Mouse (Mus musculus) ES-E14 (cell line): ENCODE measurements around the gene Tead1. TPM values are rescaled to one million over a fixed set of nuclear protein-coding genes. Genes with fewer than 3 reads are reported as not detected.

ENCODE experiments used
- DNase-seq: peaks from one replicate; pipeline ENCODE4 v3.0.0-alpha.2; 2013; ENCODE audit warnings: low read depth, low spot score
- H3K27ac ChIP-seq: 2 replicates; pipeline ENCODE4 v1.5.1; 2012; ENCODE audit warnings: low read depth, mild to moderate bottlenecking, low read length, moderate library complexity, mixed read lengths; ENCODE audit not compliant: poor library complexity, insufficient read depth, severe bottlenecking
- H3K36me3 ChIP-seq: 2 replicates; pipeline ENCODE4 v1.6.1; 2012; ENCODE audit warnings: mild to moderate bottlenecking, low read length, moderate library complexity, mixed read lengths; ENCODE audit not compliant: control insufficient read depth, poor library complexity, insufficient read depth, severe bottlenecking
- H3K4me1 ChIP-seq, 2 experiments: fragments of 150-350 bp in 1 of 2; sonication (generic) in 1 of 2; 2 replicates each; pipeline ENCODE4 v1.6.1; 2012; ENCODE audit warnings: low read length in 2 of 2, mild to moderate bottlenecking in 1 of 2, mixed read lengths in 1 of 2; ENCODE audit not compliant: control insufficient read depth in 2 of 2, insufficient read depth in 2 of 2, poor library complexity in 1 of 2
- H3K4me3 ChIP-seq, 2 experiments: fragments of 150-350 bp in 1 of 2; sonication (generic) in 1 of 2; 2 replicates each; pipeline ENCODE4 v1.5.1; 2012; ENCODE audit warnings: low read length in 2 of 2, low read depth in 1 of 2, mild to moderate bottlenecking in 1 of 2, mixed read lengths in 1 of 2; ENCODE audit not compliant: insufficient read depth in 1 of 2, poor library complexity in 1 of 2, severe bottlenecking in 1 of 2
- H3K9ac ChIP-seq: 2 replicates; pipeline ENCODE4 v1.6.1; 2012; ENCODE audit warnings: low read depth, mild to moderate bottlenecking, low read length, mixed read lengths; ENCODE audit not compliant: poor library complexity, insufficient read depth, severe bottlenecking
- H3K9me3 ChIP-seq: fragments of 150-350 bp; sonication (generic); 2 replicates; pipeline ENCODE4 v1.6.1; 2012; ENCODE audit warnings: low read depth, mild to moderate bottlenecking, low read length; ENCODE audit not compliant: control insufficient read depth, insufficient read depth
- CHD2 ChIP-seq: IDR thresholded peaks from 2 replicates; pipeline ENCODE4 v1.6.1; 2014; ENCODE audit warnings: mild to moderate bottlenecking, low read depth, low read length, inconsistent platforms
- HCFC1 ChIP-seq: IDR thresholded peaks from 2 replicates; pipeline ENCODE4 v1.6.1; 2012; ENCODE audit warnings: low read length, inconsistent platforms, borderline replicate concordance; ENCODE audit not compliant: insufficient read depth
- MAFK ChIP-seq: IDR thresholded peaks from 2 replicates; pipeline ENCODE4 v1.6.1; 2014; ENCODE audit warnings: mild to moderate bottlenecking, low read depth, low read length, inconsistent platforms; ENCODE audit not compliant: insufficient read depth
- ZC3H11A ChIP-seq: IDR thresholded peaks from 2 replicates; pipeline ENCODE4 v1.6.1; 2012; ENCODE audit warnings: low read depth, mild to moderate bottlenecking, inconsistent platforms, low read length, borderline replicate concordance
- ZNF384 ChIP-seq: IDR thresholded peaks from 2 replicates; pipeline ENCODE4 v1.6.1; 2012; ENCODE audit warnings: low read depth, low read length, inconsistent platforms
- in situ Hi-C, 2 experiments: fragments of 600-800 bp; cut with MboI; formaldehyde crosslinking; loops; one replicate each; pipeline ENCODE4 v1.15.1; 2025; ENCODE audit warnings: low sequenced_read_pairs in 2 of 2, inconsistent platforms in 1 of 2; ENCODE audit not compliant: unreplicated experiment in 2 of 2
- total RNA-seq: library from RNA; depleted of rRNA; stranded (reverse); fragments of 300-350 nt; gene quantifications from 2 replicates; pipeline ENCODE4 v1.2.3, GENCODE M21; 2012

The Tead1 gene
- total RNA-seq, 1 experiment, result 90.5 TPM

GRCm38 (mm10) chr7:112937089-112937488 lies 258.0 kb downstream of the Tead1 start:
- H3K4me1 ChIP-seq, result no peaks in the 10 kb centered on the region
- H3K4me3 ChIP-seq, result no peak overlapping the region
- in situ Hi-C loops, result no loop called here
- no peak overlapping the region for H3K9ac ChIP-seq
- H3K36me3 ChIP-seq, result no peaks in the 10 kb centered on the region
- no peaks in the 10 kb centered on the region for H3K9me3 ChIP-seq
- no peak overlapping the region for H3K27ac ChIP-seq
- no peak for DNase-seq
- TF ChIP-seq ZC3H11A (no peak), MAFK (no peak), HCFC1 (no peak), ZNF384 (no peak), CHD2 (no peak)

- no peak for TF ChIP-seq CHD2
- no peak for TF ChIP-seq ZNF384
- TF ChIP-seq HCFC1, result no peak
- no peak for TF ChIP-seq MAFK
- TF ChIP-seq ZC3H11A, result no peak
- Histone ChIP-seq H3K36me3 (no peaks in the 10 kb centered on the region), H3K4me1 (no peaks in the 10 kb centered on the region), H3K4me3 (no peak overlapping the region), H3K9ac (no peak overlapping the region), H3K27ac (no peak overlapping the region), H3K9me3 (no peaks in the 10 kb centered on the region)
- in situ Hi-C loops, result no loop called here
- DNase-seq, result no peak
These were observed 259.8 kb downstream of the Tead1 start for GRCm38 (mm10) chr7:112938959-112939358.

DNA sequence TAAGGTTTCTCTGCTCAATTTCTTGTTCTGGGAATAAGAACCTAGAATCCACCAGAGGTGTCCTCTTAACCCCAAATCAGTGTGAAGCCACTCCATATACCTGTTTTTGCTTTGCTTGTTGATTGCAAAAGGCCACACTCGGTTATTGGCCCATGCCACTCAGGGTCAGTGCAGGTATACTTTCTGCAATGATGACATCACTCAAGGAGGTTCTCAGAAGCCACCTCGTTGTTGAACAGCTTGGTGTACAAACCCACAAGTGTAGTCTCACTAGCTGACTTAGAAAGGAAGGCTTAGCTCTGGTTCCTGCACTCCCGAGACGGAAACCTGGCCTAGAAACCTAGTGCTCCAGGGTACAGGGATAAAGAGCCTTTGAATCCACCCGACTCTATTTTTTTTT lies 263.4 kb downstream of the Tead1 start:
- Histone ChIP-seq H3K9ac (no peak overlapping the region), H3K36me3 (no peaks in the 10 kb centered on the region), H3K4me1 (no peaks in the 10 kb centered on the region), H3K4me3 (no peak overlapping the region), H3K9me3 (no peaks in the 10 kb centered on the region), H3K27ac (no peak overlapping the region)
- DNase-seq, result no peak
- no peak for TF ChIP-seq ZC3H11A
- TF ChIP-seq HCFC1, result no peak
- in situ Hi-C loops, result no loop called here

- no peaks in the 10 kb centered on the region for H3K9me3 ChIP-seq
- H3K36me3 ChIP-seq, result no peaks in the 10 kb centered on the region
- no peak overlapping the region for H3K4me3 ChIP-seq
- in situ Hi-C loops, result no loop called here
- TF ChIP-seq CHD2 (no peak), MAFK (no peak), ZC3H11A (no peak), ZNF384 (no peak), HCFC1 (no peak)
- H3K27ac ChIP-seq, result no peak overlapping the region
- no peaks in the 10 kb centered on the region for H3K4me1 ChIP-seq
- DNase-seq, result no peak
- H3K9ac ChIP-seq, result no peak overlapping the region
These were observed 263.9 kb downstream of the Tead1 start for GRCm38 (mm10) chr7:112943056-112943455.

DNA sequence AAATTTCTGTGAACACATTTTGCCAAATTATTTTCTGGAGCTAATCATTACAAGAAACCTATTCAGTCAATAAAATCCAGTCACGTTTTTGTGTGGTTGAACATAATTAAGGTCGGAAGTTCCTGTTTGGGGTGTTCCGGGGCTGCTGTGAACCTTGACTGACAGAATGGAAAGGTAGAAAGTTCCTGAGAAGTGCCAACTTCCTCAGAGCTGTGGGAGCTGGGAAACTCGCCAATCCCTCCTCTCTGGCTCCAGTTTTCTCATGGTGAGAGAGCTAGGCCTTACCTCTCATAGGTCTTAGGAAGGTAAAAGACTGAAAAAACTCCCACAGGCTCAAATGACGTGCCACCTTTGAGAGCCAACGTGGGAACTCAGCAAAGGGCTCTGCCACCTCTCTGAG lies 267.6 kb downstream of the Tead1 start:
- Histone ChIP-seq H3K4me3 (no peak overlapping the region), H3K36me3 (no peaks in the 10 kb centered on the region), H3K9ac (no peak overlapping the region), H3K4me1 (no peaks in the 10 kb centered on the region), H3K27ac (no peak overlapping the region), H3K9me3 (no peaks in the 10 kb centered on the region)
- TF ChIP-seq HCFC1 (no peak), ZNF384 (no peak), ZC3H11A (no peak), CHD2 (no peak), MAFK (no peak)
- DNase-seq, result no peak
- in situ Hi-C loops, result no loop called here
